Mouse (Mus musculus) adrenal gland, adult 8-10 months (tissue): ENCODE results near the gene Gpx4. TPM values are rescaled to one million over a fixed set of nuclear protein-coding genes. Genes with fewer than 3 reads are reported as not detected.

Experiments used
- DNase-seq: peaks from one replicate; pipeline ENCODE4 v3.0.0; 2022
- total RNA-seq, 4 experiments: library from RNA; stranded (reverse); gene quantifications; 2 replicates each; pipeline ENCODE4 v1.2.4; 2022

Gene Gpx4
- total RNA-seq, result 100 to 1,000 TPM; 697 to 776 (median 769) TPM

- DNase-seq, result no peak
Measured at GRCm38 (mm10) chr10:80047041-80047565, at the start of gene Gpx4. Gene Gpx4 (plus strand): TSS chr10:80047166.

DNA sequence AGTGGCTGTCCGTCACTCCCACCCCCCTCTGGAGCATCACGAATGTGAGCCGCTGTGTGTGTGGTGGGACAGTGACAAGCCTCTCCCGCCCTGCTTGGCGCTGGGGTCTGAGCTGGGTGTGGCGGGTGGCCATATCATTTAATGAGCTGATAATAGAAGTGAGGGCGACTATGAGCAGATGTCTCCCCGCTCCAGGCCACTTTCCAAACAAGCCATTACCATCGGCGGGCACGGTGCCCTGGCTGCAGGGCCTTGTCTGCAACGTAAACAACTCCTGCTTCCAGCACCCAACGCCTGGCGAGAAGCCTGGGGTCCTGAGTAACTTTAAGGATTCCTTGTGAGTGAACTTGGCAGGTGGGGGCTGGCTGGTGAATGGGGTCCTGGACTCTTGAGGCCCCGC, 49.1 kb upstream of the Gpx4 start:
- DNase-seq, result no peak

DNA sequence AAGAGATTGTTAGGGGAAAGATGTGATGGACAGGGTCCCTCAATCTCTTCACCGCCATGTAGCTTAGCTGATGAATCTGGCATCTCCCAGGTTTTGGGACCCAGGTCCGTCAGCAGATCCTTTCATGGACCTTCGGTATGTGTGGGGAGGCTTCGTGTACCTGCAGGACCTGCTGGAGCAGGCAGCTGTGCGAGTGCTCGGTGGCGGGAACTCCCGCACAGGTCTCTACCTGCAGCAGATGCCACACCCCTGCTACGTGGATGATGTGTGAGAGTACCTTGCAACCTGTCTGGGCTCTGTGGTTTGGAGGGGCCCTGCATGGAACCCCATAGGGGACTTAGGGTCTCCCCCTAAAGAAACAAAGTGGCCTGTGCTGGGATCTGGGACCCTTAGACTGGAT, 45.0 kb upstream of the Gpx4 start:
- no peak for DNase-seq

- no peak for DNase-seq
Measured at GRCm38 (mm10) chr10:80002829-80003228, 44.1 kb upstream of the Gpx4 start.

GRCm38 (mm10) chr10:80003374-80004232, 43.4 kb upstream of the Gpx4 start:
- no peak for DNase-seq

GRCm38 (mm10) chr10:80004233-80004705, 42.7 kb upstream of the Gpx4 start:
- DNase-seq, result peak; percentile 84

- no peak for DNase-seq
Measured at GRCm38 (mm10) chr10:80011740-80012139, 35.2 kb upstream of the Gpx4 start.

- no peak for DNase-seq
Measured at GRCm38 (mm10) chr10:80013609-80014008, 33.4 kb upstream of the Gpx4 start.

DNA sequence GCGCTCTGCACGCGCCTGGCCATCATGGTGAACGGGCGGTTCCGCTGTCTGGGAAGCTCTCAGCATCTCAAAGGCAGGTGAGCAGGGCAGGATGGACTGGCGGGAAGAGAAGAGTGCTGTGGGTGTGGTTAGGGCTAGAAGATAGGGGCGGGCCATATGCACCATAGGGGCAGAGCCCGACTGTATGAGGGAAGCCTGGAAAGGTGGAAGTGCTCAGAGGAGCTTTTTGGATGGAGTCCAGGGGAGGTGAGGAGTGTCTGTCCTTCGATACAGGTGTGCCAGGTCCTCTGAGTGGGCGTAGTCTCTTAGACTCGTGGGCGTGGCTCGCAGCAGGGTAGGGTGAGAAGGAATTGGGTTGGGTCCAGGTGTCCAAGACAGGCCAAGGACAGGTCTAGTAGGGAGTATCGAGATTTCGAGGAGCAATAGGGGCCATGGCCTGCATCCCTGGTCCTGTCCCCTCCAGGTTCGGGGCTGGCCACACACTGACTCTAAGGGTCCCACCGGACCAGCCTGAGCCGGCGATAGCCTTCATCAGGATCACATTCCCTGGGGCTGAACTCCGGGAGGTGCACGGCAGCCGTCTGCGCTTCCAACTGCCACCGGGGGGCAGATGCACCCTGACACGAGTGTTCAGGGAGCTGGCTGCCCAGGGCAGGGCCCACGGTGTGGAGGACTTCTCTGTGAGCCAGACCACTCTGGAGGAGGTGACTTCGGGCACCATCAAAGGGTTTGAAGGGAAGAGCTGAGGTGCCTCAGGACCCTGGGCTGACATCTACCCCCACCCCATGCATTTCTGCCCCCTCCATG, 32.3 kb upstream of the Gpx4 start:
- no peak for DNase-seq

DNA sequence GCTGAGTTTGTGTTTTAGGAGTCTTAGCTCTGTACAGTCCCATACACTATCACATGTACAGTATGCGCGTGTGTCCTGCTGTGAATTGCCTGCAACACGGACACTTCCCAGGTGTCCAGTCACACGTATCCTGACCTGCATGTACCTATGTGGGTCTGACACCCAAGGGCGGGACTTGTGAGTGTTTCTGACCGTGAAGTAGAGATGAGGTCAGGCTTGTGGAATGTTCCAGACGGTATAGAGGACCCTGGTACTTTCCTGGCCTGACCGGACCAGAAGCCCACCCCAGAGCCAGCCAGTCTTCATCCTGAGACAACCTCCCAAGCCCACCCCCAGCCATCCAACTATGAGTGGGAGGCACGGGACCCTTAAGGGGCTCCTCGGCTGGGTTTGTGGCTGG, 31.4 kb upstream of the Gpx4 start:
- DNase-seq, result no peak

- DNase-seq, result no peak
Measured at GRCm38 (mm10) chr10:80016511-80016910, 30.5 kb upstream of the Gpx4 start, which contains the start of gene Arhgap45. Gene Arhgap45 (plus strand): TSS chr10:80016653.

DNA sequence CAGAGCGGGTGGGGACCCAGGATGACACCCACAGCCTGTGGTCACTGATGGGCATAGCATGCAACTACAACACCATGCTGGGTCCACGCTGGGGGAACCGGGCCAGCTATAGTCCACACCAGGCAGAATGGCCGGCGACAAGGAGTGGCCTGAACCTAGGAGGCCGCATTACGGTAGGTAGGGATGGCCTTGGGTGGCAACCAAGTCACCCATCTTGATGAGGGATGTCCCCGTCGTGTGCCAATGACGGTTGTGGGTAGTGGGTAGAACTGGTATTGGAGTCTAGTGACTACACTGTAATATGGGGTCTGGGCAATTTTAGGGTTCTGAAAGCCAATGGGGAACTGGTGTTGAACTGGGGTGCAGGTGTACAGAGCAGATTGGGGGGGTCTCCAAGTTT, 30.0 kb upstream of the Gpx4 start:
- DNase-seq, result no peak

GRCm38 (mm10) chr10:80017361-80017760, 29.6 kb upstream of the Gpx4 start:
- DNase-seq, result no peak

GRCm38 (mm10) chr10:80017771-80018170, 29.2 kb upstream of the Gpx4 start:
- DNase-seq, result no peak

- DNase-seq, result no peak
Measured at GRCm38 (mm10) chr10:80018739-80019297, 28.1 kb upstream of the Gpx4 start.

DNA sequence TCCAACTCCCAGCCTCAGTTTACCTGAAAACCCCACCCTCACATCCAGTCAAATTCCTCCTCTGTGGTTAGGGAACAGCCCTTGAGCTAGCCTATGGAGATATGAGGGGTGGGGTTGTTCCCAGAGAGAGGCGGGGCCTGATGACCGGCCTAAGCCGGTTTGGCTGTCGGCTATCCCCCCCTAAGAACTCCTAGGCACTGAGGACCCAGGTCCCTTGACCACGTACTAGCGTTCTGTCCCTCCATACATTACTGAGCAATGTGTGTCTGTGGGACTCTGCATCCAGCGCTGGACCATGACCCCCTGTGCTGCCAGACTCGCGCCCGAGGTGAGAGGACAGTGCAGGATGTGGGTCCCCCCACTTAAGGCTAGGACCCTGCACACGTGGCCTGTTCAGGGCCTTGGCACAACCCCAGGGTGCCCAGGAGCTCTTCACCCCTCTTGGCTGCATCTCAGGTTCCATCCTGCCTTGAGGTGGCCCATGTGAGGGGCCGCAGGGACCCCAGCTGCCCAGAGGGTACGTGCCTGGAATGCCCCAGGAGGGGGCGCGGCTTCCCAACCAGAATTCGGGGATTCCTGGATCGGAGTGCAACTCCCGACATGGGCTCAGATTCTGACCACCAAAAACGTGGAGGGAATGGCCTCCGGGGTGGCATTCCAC, 27.4 kb upstream of the Gpx4 start:
- DNase-seq, result no peak

DNA sequence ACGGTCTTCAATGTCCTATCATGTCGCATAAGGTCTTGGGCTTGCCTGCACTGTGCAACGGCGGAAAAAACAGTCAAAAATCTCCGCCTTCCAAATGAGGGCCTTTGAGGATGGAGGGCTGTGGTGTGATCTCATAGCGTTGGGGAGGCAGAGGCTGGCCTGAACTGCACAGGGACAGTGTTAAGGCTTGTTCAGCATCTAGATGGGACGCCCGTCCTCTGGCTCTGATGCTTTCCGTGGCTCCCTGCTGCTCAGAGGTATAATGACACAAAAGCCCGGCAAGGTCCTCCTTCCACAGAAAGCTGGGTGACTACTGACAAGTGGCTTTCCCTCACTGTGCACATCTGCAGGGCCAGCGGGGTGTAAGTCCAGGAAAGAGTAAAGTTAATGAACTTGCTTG, 26.8 kb upstream of the Gpx4 start:
- no peak for DNase-seq

DNA sequence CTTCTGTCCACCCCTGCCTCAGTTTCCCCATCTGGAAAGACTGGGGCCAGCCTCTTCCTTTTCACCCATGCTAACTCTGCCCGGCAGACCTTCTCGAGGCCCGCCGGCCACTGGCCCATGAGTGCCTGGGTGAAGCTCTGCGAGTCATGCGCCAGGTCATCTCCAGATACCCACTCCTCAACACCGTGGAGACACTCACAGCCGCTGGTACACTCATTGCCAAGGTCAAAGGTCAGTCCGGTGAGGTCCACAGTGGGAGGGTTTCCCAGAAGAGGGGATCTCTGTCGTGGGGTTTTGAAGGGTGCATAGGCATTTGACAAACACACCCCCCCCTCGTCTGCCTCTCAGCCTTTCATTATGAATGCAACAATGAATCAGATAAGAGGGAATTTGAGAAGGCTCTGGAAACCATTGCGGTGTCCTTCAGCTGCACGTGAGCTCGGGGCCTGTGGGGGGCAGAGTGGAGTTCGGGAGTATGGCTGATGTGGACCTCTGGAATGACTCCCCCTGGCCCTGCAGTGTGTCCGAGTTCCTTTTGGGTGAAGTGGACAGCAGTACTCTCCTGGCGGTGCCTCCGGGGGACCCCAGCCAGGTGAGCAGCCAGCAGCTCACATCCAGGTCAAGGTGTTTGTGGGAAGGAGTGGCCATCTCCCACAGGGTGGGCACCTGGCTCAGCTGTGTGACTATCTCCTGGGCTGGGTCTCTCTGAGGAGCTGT, 26.2 kb upstream of the Gpx4 start:
- DNase-seq, result no peak

DNA sequence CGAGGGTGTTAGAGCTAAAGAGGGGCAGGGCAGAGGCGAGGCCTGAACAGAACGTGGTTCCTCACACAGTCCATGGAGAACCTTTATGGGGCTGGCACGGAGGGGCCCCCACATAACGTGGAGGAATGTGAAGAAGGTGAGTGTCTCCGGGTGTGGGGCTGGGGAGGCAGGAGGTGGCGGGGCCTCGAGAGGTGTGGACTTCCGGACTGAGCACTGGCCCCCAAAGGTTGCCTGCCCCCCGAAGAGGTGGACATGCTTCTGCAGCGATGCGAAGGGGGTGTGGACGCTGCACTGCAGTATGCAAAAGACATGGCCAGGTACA, 25.7 kb upstream of the Gpx4 start:
- DNase-seq, result no peak

- no peak for DNase-seq
Measured at GRCm38 (mm10) chr10:80022164-80022563, 24.8 kb upstream of the Gpx4 start.

DNA sequence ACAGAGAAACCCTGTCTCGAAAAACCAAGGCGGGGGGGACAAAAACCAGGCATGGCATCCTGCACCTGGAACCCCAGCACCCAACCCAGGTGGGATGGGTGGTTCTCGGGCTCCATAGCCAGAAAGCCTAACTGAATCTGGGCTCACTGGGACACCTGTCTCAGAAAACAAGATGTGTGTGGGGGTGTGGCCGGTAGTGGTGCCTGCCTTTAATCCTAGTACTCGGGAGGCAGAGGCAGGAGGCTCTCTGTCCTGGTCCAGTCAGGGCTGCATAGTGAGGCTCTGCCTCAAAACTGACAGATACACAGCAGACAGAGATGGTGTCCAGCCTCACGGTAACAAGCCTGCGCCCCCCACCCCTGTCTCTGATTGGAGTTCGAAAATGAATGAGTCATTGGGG, 24.2 kb upstream of the Gpx4 start:
- no peak for DNase-seq

GRCm38 (mm10) chr10:80023758-80024157, 23.2 kb upstream of the Gpx4 start:
- DNase-seq, result no peak
